Mouse (Mus musculus) adipocyte (in vitro differentiated cells): ENCODE data around the gene Metap2.
"Not testable (repeated sequence)": the region's sequence is repeated elsewhere in the genome, so short reads cannot be mapped to it uniquely, and the experiment has no call there.

Experiments
- DNase-seq: peaks from one replicate; pipeline ENCODE4 v3.0.0-alpha.2; 2016; ENCODE audit warnings: low spot score

Metap2 gene

DNA sequence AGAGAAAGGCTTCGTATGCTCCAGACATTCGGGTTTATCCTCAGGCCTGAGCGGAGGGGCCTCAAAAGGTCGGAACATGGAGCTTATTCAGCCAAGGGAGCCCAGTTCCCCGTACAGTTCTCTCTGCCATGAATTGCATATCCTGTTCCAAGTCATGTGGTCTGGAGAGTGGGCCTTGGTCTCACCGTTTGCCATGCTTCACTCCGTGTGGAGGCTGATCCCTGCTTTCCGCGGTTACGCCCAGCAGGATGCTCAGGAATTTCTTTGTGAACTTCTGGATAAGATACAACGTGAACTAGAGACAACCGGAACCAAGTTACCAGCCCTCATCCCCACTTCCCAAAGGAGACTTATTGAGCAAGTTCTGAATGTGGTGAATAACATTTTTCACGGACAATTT lies 50.2 kb downstream of the Metap2 start:
- DNase-seq: no peak

DNA sequence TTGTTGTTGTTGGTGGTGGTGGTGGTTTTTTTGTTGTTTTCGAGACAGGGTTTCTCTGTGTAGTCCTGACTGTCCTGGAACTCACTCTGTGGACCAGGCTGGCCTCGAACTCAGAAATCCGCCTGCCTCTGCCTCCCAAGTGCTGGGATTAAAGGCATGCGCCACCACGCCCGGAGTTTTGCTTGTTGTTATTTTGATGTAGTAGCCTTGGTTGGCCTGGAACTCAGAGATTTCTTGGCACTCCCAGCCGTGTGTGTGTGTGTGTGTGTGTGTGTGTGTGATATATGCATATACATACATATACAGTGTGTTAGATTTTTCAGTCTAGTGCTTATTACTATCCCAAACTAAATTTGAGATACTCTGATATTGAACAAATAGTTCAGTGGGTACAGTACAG lies 61.8 kb downstream of the Metap2 start:
- not testable (repeated sequence) for DNase-seq

DNA sequence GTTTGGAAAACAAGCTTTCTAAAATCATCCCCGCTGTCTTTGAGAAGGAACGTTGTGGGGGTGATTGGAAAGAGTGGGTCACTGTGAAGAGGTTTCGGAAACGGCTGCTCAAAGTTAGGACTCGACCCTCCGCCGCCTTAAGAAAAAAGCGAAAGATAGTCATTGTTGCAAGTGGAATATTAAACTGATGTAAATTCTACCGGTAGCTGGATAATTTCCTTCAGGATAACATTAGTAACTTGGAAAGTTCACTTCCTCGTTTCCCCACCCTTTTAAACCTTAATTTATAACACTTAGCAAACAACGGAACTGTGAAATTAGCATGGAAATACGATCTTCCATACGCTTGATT lies 62.5 kb downstream of the Metap2 start:
- no peak for DNase-seq

DNA sequence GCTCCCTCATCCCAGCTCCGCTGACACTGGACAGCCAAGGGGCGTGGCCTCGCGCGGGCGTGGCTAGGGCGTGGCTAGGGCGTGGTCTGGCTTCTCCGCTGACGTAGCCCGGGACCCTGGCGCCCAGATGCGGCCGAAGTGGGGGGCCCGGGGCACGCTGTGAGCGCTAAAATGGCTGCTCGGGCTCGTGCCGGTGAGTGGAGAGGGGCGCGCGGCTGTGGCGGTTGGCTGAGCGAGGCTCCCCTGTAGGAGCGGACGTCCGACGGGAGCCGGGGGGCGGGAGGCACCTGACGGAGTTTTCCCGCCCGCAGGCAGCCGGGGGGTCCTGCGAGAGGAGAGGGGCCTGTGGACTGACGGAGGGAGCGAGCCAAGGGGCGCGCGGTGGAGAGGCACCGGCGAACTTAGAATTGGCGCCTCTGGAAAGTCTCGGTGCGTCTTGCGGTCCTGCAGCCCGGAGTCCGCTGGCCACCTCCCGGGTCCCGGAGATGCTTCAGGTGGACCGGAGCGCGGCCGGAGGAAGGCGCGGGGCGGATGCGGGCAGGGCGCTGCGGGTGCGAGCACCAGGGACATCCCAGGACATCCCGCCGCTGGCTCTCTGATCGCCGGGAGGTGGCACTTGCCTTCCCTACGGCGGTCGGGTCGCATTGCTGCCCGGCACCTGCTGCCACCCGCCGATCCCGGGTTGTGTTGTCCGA lies 63.0 kb downstream of the Metap2 start:
- DNase-seq: no peak

DNA sequence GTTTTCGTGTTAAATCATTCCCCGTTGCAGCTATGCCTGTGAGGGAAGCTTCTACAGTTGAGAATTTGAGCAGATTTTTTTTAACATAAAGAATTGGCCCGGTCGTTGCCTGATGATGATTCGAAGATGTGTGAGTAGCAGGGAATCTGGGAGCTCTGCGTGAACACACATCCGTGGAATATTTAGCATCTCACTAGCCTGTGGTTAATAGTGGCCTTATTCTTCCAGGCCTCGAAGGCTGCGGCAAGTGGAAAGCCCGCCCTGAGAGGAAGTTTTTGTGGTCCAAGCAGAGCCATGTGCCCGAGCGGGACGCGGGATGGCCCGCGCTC lies 63.6 kb downstream of the Metap2 start:
- no peak for DNase-seq

DNA sequence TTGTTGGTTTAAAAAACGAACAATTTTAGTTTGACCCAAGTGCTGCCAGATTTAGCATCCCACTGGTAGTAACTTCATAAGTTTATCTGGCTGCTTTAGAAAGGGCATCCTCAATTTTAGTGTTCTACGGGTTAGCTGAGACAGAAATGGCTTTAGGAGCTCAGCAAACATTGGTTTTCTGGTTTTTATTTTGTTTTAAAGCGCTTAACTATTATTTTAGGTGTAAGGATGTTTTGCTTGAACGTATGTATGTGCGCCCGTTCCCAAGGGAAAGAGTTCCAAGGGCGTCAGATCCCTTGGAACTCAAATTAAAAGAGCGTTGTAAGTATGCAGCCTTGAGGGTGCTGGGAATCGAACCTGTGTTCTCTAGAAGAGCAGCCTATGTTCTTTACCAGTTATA lies 64.1 kb downstream of the Metap2 start:
- no peak for DNase-seq

DNA sequence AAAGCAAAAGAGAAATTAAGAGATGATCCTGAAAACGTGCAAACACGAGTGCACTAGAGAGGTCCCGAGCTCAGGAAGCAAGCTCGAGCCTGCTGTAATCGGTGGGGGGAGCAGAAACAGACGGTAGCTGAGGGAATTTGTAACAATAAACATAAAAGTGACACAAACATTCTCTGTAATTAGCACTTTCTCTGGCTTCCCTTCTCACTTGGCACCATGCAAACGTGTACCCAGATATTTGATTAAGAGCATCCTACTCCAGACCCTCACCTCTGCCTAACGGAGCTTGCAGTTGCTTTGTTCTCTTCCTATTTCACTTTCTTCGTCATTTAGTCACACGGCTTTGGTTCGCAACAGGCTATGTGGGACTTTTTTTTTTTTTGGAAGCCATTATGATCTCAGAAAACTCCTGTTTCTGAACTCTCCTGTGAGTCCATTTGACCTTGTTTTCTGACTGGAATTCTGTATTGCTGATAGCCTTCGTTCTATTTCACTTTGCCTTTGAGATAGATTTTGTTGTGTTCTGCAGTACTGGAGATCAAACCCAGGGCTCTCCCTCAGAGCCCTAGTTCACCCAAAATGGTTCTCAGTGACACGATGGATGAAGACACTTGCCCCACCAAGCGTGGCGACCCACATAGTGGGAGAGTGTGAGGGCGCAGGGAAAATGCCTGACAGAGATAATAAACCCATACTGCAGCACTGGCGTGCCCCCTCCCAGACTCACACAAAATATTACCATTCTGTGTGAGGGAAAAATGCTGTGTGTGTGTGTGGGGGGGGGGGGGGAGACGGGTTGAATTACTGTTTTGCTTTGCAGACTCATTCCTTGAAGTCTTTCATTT lies 64.9 kb downstream of the Metap2 start:
- DNase-seq: no peak

DNA sequence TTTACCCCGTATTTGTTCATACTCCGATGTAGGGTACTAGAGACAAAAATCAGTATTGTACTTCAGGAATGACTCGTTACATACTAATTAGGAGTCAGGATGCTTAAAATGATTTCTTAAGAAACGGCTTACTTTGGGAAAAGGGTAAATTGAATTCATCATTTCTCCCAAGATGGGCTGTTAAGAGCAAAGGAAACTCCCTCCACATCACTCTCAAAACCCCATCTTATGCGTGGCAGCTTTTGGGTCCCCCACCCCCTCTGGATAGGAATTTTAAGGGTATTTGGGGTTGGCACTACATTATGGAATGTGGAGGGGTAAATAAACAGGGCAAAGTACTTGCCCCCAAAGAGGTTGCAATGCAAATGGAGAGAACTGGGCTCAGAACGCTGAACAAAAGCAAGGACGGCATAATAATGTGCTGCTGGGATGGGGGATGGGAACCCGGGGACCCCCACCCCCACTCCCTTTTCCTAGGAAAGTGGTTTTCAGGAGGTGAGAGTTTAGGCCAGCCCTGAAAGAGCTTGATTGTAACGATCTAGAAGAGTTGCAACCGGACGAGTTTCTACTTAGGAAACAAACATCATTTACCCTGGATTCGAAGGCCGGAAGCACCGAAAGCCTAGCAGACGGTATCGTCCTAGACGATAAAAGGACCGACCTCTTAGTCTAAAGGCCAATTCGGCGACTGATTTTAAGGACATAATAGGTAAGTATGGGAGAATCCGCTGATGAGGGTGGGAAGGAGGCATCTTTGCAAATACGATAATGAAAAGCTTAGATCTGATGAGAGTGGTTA lies 65.8 kb downstream of the Metap2 start, which contains the start of gene Usp44:
Usp44 (plus strand) TSS at position 625 of the 799 bp plus-strand sequence.
- DNase-seq: no peak

DNA sequence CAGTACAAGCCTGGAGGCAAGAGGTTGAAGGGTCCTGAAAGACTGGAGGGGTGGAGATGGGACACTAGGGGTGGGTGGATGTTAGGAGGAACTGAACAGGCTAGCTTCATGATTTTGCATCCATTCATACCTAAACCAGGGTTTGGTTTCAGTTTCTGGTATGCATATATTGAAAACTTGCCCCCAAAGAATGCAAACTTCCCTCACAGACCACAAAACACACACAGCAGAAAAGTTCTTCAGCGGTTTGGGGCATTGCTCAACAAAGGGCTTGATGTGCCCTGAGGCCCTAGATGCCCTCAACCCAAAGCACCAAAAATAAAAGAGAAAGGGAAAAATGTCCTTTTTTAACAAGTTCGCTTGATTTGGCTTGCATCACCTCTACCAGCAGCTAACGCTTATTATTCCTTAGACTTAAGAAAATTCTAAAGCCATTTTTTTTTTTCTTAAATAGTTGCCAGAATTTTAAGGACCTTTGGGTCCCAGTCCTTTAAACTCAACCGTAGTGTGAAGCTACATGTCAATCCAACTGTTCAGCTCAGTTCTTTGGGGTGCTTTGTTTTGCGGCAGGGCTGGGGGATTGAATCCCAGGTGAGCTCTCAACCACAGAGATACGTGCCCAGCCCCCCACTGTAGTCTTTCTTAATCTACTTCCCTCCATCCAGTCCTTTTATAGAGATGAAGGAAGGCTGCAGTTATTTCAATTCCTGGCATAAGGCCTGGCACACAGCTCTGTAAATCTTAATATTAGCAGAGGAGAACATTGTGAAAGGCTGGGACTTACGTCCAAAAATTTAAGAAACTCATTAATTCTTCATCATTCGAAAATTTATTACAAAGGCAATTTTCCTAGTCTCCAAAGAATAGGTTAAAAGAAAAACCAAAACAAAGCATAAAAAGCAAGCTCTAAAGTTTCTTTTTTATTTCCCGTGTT lies 66.7 kb downstream of the Metap2 start:
- DNase-seq: no peak

DNA sequence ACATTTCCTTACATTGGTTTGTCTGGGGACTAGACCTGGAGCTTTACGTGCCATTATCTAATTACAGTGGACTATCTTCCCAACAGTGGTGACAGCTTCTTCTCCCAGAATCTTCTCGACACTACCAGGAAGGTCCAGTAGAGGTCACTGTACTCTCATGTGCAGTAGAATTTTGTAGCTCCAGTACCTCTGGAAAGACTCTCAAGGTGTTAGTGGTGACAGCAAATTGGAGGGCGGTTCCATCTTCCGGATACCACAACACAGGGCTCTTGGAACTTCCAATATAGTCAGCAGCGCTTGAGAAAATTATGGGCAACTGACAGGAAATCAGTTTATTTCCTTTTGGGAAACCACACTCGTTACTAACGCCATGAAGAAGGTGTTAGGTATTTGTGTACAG lies 78.2 kb downstream of the Metap2 start:
- peak; percentile 78 for DNase-seq

DNA sequence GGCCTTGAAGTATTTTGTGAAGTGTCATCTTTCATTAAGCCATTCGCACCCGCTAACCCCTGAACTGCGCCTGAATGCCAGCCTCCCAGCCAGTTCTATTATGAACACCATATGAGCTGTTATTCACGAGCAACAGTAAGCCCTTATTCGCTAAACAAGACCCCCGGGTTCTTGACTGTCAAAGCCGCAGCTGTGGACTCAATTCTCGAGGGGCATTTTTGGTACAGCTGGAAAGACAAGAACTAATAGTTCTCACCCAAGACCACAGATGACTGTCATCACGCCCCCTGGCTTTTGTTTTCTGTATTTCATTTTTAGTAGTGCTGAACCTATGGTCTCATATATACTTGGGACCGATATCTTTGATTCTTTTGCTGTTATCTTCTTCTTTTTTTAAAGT lies 83.1 kb downstream of the Metap2 start:
- no peak for DNase-seq

DNA sequence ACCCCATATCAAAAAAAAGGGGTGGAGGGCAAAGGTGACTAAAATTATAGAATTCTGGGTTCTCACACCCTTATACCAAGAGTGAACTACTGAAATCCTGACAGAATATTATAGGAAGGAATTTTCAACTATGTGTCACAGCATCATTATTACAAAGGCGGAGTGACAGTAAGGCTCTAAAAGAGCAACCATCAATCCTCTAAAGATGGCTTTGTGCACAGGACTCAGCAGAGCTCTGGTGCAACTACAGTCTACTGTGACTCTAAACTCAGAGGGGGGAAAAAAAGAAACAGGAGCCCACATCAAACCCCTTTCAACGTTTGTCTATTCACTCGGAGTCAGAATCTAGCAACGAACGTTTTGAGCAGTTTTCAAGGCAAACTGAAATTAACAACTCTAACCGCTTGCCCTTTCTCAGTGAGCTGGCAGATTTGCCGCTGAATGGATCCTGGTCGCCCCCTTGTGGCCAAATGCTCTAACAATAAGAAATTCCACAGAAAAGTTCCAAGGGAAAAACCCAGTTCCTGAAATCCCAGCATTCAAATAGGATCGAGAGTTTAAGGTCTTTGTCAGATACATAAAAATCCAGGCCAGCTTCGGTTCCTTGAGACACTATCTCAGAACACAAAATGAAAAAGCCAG lies 84.0 kb downstream of the Metap2 start:
- DNase-seq: peak; percentile 82

DNA sequence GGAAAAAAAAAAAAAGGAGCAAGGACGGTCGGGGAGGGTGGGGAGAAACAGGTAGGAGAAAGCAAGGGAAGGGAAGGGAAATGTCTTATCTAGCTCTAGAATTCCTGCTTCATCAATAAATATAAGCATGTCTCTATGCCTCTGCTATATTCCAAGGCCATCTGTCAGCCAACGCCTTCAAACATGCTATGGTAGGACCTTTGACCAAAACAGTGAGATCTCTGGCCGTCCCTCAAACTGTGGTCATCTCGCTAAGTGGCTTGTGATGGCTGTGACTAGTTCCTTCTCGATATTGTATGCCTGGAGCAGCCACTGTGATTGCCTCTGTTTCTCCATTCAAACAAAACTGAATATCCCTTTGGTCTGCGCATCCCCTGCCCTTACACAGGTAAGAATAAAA lies 84.8 kb downstream of the Metap2 start:
- no peak for DNase-seq

DNA sequence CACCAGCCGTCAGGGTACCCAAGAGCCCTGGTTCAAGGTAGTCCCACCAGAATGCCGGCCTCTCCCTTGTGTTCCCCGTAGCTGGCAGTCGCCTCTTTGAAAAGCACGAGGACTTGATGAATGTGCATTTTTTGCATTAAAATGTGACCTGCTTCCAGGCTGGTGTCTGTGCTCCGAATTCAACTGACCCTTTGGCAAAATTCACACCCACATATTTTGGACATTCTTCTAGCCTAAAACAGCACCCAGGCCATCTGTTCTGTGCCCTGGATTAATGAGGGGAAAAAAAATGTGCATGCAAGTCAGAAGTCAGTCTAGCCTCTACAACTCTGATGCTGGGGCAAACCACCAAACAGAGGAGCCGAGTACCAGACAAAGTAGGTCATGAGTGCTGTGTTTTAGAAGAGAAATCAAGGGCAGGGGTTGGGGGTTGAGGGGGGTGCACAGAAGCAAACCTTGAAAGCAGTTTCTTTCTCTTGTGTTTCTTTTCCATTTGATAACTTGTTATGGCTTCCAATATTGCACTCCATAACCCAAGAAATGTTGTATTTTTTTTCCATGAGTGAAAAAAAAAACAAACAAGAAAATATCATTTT lies 86.2 kb downstream of the Metap2 start:
- DNase-seq: no peak

DNA sequence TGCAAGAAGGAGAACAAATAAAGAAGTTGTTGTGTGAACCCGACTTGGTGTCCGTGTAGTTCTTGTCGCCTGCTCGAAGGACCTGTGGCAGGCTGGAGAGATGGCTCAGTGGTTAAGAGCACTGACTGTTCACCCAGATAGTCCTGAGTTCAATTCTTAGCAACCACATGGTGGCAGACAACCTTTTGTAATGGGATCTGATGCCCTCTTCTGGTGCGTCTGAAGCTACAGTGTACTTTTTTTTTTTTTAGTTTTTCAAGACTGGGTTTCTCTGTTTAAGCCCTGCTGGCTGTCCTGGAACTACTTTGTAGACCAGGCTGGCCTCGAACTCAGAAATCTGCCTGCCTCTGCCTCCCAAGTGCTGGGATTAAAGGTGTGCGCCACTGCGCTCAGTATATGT lies 87.5 kb downstream of the Metap2 start:
- DNase-seq: not testable (repeated sequence)
